8 mouse cellular contexts compared by ENCODE assay signal in genomic region chr4:150570793-150571192, GRCm38 (mm10).
DNase-seq lines count a peak whose midpoint lies in the region; ATAC-seq and TF ChIP-seq lines count a peak whose summit lies in the region.

No protein-coding gene starts in this region.

- WGBS in kidney, embryonic 15.5 days, result 18% methylated on average over 2 of the region's 2 CpGs
- 39% methylated on average over 2 of the region's 2 CpGs for WGBS in embryonic facial prominence, embryonic 14.5 days
- WGBS in intestine, postnatal 0 days, result 33% methylated on average over 2 of the region's 2 CpGs
- 54% methylated on average over 2 of the region's 2 CpGs for WGBS in midbrain, postnatal 0 days

- DNase-seq in kidney, postnatal 10 days, result no peak
- no peak for DNase-seq in embryonic facial prominence, embryonic 14.5 days (ENCODE audit: low spot score)
- no peak for DNase-seq in midbrain, postnatal 0 days (ENCODE audit: low spot score)
- no peak for DNase-seq in gastrocnemius, adult 8-10 months (ENCODE audit: low spot score in 2 of 2)
- DNase-seq in yolk sac, embryonic 10.5 days (ENCODE audit: low spot score), result no peak

- no peak for TF ChIP-seq CTCF in intestine, postnatal 0 days (IDR thresholded peaks at IDR 0.05; ENCODE audit: low read depth)
- no peak for TF ChIP-seq CTCF in midbrain, postnatal 0 days (IDR thresholded peaks at IDR 0.05)

- H3K9me3 ChIP-seq in kidney, embryonic 15.5 days (replicated peaks), result no peaks in the 10 kb centered on the region
- no peaks in the 10 kb centered on the region for H3K9me3 ChIP-seq in embryonic facial prominence, embryonic 14.5 days (ENCODE audit: control insufficient read depth, low read length)
- no peaks in the 10 kb centered on the region for H3K9me3 ChIP-seq in intestine, postnatal 0 days (ENCODE audit: control insufficient read depth)
- H3K9me3 ChIP-seq in midbrain, postnatal 0 days (ENCODE audit: low read length), result no peaks in the 10 kb centered on the region

- peaks cover 29% of the 10 kb centered on the region; the same call in 1 of the 2 replicates for H3K36me3 ChIP-seq in kidney, embryonic 15.5 days
- no peaks in the 10 kb centered on the region for H3K36me3 ChIP-seq in embryonic facial prominence, embryonic 14.5 days (ENCODE audit: control insufficient read depth, insufficient read depth, low read length)
- H3K36me3 ChIP-seq in intestine, postnatal 0 days (ENCODE audit: control insufficient read depth, insufficient read depth), result peaks cover 1% of the 10 kb centered on the region
- H3K36me3 ChIP-seq in midbrain, postnatal 0 days (ENCODE audit: insufficient read depth, low read length), result no peaks in the 10 kb centered on the region

- peak overlapping the region; percentile 96 for H3K9ac ChIP-seq in kidney, embryonic 15.5 days
- peak overlapping the region; percentile 94; the same call in 1 of the 2 replicates for H3K9ac ChIP-seq in embryonic facial prominence, embryonic 14.5 days (ENCODE audit: low read depth, low read length)
- H3K9ac ChIP-seq in intestine, postnatal 0 days (ENCODE audit: low read depth, low read length), result 0 out of 2 replicates have a peak overlapping the region, but pooled peaks have one; percentile 97
- peak overlapping the region; percentile 82; the same call in 1 of the 2 replicates for H3K9ac ChIP-seq in midbrain, postnatal 0 days (replicated peaks; ENCODE audit: low read length, poor library complexity, severe bottlenecking)

- peak overlapping the region; percentile 98 for H3K27ac ChIP-seq in kidney, embryonic 15.5 days
- H3K27ac ChIP-seq in embryonic facial prominence, embryonic 14.5 days (replicated peaks; ENCODE audit: low read depth, low read length), result no peak overlapping the region
- H3K27ac ChIP-seq in intestine, postnatal 0 days (ENCODE audit: low read depth, low read length), result peak overlapping the region; percentile 42; the same call in 1 of the 2 replicates
- H3K27ac ChIP-seq in midbrain, postnatal 0 days (ENCODE audit: low read depth, low read length), result no peak overlapping the region

- H3K4me3 ChIP-seq in kidney, embryonic 15.5 days (replicated peaks), result peak overlapping the region; percentile 82
- peak overlapping the region; percentile 90 for H3K4me3 ChIP-seq in embryonic facial prominence, embryonic 14.5 days (ENCODE audit: low read depth, low read length)
- peak overlapping the region; percentile 95 for H3K4me3 ChIP-seq in intestine, postnatal 0 days (ENCODE audit: low read depth, low read length)
- H3K4me3 ChIP-seq in midbrain, postnatal 0 days (ENCODE audit: low read depth, low read length), result peak overlapping the region; percentile 70

- no peaks in the 10 kb centered on the region for H3K27me3 ChIP-seq in kidney, embryonic 15.5 days
- no peaks in the 10 kb centered on the region for H3K27me3 ChIP-seq in embryonic facial prominence, embryonic 14.5 days (replicated peaks; ENCODE audit: control insufficient read depth, insufficient read depth, low read length)
- H3K27me3 ChIP-seq in intestine, postnatal 0 days (replicated peaks; ENCODE audit: control insufficient read depth, insufficient read depth, low read length), result no peaks in the 10 kb centered on the region
- no peaks in the 10 kb centered on the region for H3K27me3 ChIP-seq in midbrain, postnatal 0 days (ENCODE audit: insufficient read depth, low read length)

- no peak for ATAC-seq in kidney, embryonic 15.5 days (replicated peaks; ENCODE audit: low FRiP score)
- no peak for ATAC-seq in embryonic facial prominence, embryonic 14.5 days (ENCODE audit: low read depth)
- ATAC-seq in intestine, postnatal 0 days, result no peak
- no peak for ATAC-seq in midbrain, postnatal 0 days (ENCODE audit: low FRiP score)
- ATAC-seq in megakaryocyte-erythroid progenitor cell, adult 5-6 weeks (replicated peaks; ENCODE audit: low FRiP score, low TSS enrichment, poor library complexity, severe bottlenecking), result no peak

- H3K4me1 ChIP-seq in kidney, embryonic 15.5 days, result peaks cover 73% of the 10 kb centered on the region
- H3K4me1 ChIP-seq in embryonic facial prominence, embryonic 14.5 days (ENCODE audit: control insufficient read depth, insufficient read depth, low read length), result peaks cover 26% of the 10 kb centered on the region
- H3K4me1 ChIP-seq in intestine, postnatal 0 days (replicated peaks; ENCODE audit: control insufficient read depth, insufficient read depth, low read length), result peaks cover 11% of the 10 kb centered on the region; the same call in 1 of the 2 replicates
- peaks cover 14% of the 10 kb centered on the region; the same call in 1 of the 2 replicates for H3K4me1 ChIP-seq in midbrain, postnatal 0 days (ENCODE audit: insufficient read depth, low read length)

- H3K4me2 ChIP-seq in kidney, embryonic 15.5 days, result peak overlapping the region; percentile 67
- peak overlapping the region; percentile 85 for H3K4me2 ChIP-seq in embryonic facial prominence, embryonic 14.5 days (ENCODE audit: low read depth, low read length)
- H3K4me2 ChIP-seq in intestine, postnatal 0 days (replicated peaks; ENCODE audit: low read depth), result peak overlapping the region; percentile 89
- H3K4me2 ChIP-seq in midbrain, postnatal 0 days (ENCODE audit: low read depth, low read length, poor library complexity, severe bottlenecking), result peak overlapping the region; percentile 92

Comparison
In these comparisons a context has a peak if more than half of its experiments do, and no peak if none do; other contexts are left out.
1. H3K27ac ChIP-seq: peak in kidney, embryonic 15.5 days (single experiment) and intestine, postnatal 0 days (single experiment); none in embryonic facial prominence, embryonic 14.5 days (single experiment) and midbrain, postnatal 0 days (single experiment).
2. Peak in every context shown above with its lines, with median percentiles within 50 percentile points of each other: H3K4me2 ChIP-seq, H3K4me3 ChIP-seq and H3K9ac ChIP-seq.